Mouse (Mus musculus) lung, postnatal 0 days (tissue): ENCODE results near the gene Phyhd1.

Source experiments
- CTCF ChIP-seq: IDR thresholded peaks from 2 replicates; pipeline ENCODE4 v1.5.1; 2016; ENCODE audit warnings: antibody characterized with exemption, mild to moderate bottlenecking
- EP300 ChIP-seq: IDR thresholded peaks from 2 replicates; pipeline ENCODE4 v1.6.1; 2016; ENCODE audit warnings: antibody characterized with exemption, mild to moderate bottlenecking, control low read depth

GRCm38 (mm10) chr2:30269241-30269990, 3.4 kb downstream of the Phyhd1 start:
- TF ChIP-seq EP300: no peak
- no peak for TF ChIP-seq CTCF
